Mouse (Mus musculus): ENCODE results near the gene Fam78b. TPM values are rescaled to one million over a fixed set of nuclear protein-coding genes. Genes with fewer than 3 reads are reported as not detected.

Fam78b gene
- polyA plus RNA-seq, 1 experiment from 2014 or later = 0.71 TPM

- ATAC-seq = no peak
- H3K36me3 ChIP-seq (ENCODE audit: control insufficient read depth, insufficient read depth, low read length) = no peaks in the 10 kb centered on the region
- WGBS = 26% methylated on average over 5 of the region's 5 CpGs
- H3K27ac ChIP-seq (ENCODE audit: low read length) = no peak overlapping the region
- no peak overlapping the region for H3K9ac ChIP-seq (ENCODE audit: low read depth, low read length)
- H3K4me1 ChIP-seq (ENCODE audit: control insufficient read depth, insufficient read depth, low read length) = no peaks in the 10 kb centered on the region
- no peaks in the 10 kb centered on the region for H3K27me3 ChIP-seq (replicated peaks; ENCODE audit: control insufficient read depth, insufficient read depth, low read length)
- no peak overlapping the region for H3K4me2 ChIP-seq (ENCODE audit: low read depth, low read length)
- H3K4me3 ChIP-seq (ENCODE audit: low read length) = no peak overlapping the region
- no peaks in the 10 kb centered on the region for H3K9me3 ChIP-seq (ENCODE audit: control insufficient read depth, low read length)
Observed at GRCm38 (mm10) chr1:167079476-167079875, 78.3 kb downstream of the Fam78b start.

GRCm38 (mm10) chr1:167081946-167082345 is 80.7 kb downstream of the Fam78b start:
- Histone ChIP-seq H3K36me3 (ENCODE audit: control insufficient read depth, insufficient read depth, low read length) (no peaks in the 10 kb centered on the region), H3K4me2 (ENCODE audit: low read depth, low read length) (no peak overlapping the region), H3K9ac (ENCODE audit: low read depth, low read length) (no peak overlapping the region), H3K27me3 (replicated peaks; ENCODE audit: control insufficient read depth, insufficient read depth, low read length) (no peaks in the 10 kb centered on the region), H3K9me3 (ENCODE audit: control insufficient read depth, low read length) (no peaks in the 10 kb centered on the region), H3K27ac (ENCODE audit: low read length) (no peak overlapping the region), H3K4me3 (ENCODE audit: low read length) (no peak overlapping the region), H3K4me1 (ENCODE audit: control insufficient read depth, insufficient read depth, low read length) (no peaks in the 10 kb centered on the region)
- 64% methylated on average over 3 of the region's 3 CpGs for WGBS
- ATAC-seq = no peak

GRCm38 (mm10) chr1:167082506-167083100 is 81.4 kb downstream of the Fam78b start:
- Histone ChIP-seq H3K36me3 (ENCODE audit: control insufficient read depth, insufficient read depth, low read length) (no peaks in the 10 kb centered on the region), H3K9ac (ENCODE audit: low read depth, low read length) (no peak overlapping the region), H3K27ac (ENCODE audit: low read length) (no peak overlapping the region), H3K9me3 (ENCODE audit: control insufficient read depth, low read length) (no peaks in the 10 kb centered on the region), H3K4me2 (ENCODE audit: low read depth, low read length) (no peak overlapping the region), H3K27me3 (replicated peaks; ENCODE audit: control insufficient read depth, insufficient read depth, low read length) (no peaks in the 10 kb centered on the region), H3K4me3 (ENCODE audit: low read length) (no peak overlapping the region), H3K4me1 (ENCODE audit: control insufficient read depth, insufficient read depth, low read length) (no peaks in the 10 kb centered on the region)
- no peak for ATAC-seq
- WGBS = 50% methylated on average over 4 of the region's 4 CpGs

GRCm38 (mm10) chr1:167083181-167083580 is 82.0 kb downstream of the Fam78b start:
- Histone ChIP-seq H3K4me1 (ENCODE audit: control insufficient read depth, insufficient read depth, low read length) (no peaks in the 10 kb centered on the region), H3K9me3 (ENCODE audit: control insufficient read depth, low read length) (no peaks in the 10 kb centered on the region), H3K4me2 (ENCODE audit: low read depth, low read length) (no peak overlapping the region), H3K9ac (ENCODE audit: low read depth, low read length) (no peak overlapping the region), H3K27me3 (replicated peaks; ENCODE audit: control insufficient read depth, insufficient read depth, low read length) (no peaks in the 10 kb centered on the region), H3K36me3 (ENCODE audit: control insufficient read depth, insufficient read depth, low read length) (no peaks in the 10 kb centered on the region), H3K27ac (ENCODE audit: low read length) (no peak overlapping the region), H3K4me3 (ENCODE audit: low read length) (no peak overlapping the region)
- WGBS = 85% methylated on average over 2 of the region's 2 CpGs
- no peak for ATAC-seq

- H3K36me3 ChIP-seq (ENCODE audit: control insufficient read depth, insufficient read depth, low read length) = no peaks in the 10 kb centered on the region
- H3K9ac ChIP-seq (ENCODE audit: low read depth, low read length) = no peak overlapping the region
- H3K27ac ChIP-seq (ENCODE audit: low read length) = no peak overlapping the region
- no peaks in the 10 kb centered on the region for H3K9me3 ChIP-seq (ENCODE audit: control insufficient read depth, low read length)
- ATAC-seq = no peak
- H3K27me3 ChIP-seq (replicated peaks; ENCODE audit: control insufficient read depth, insufficient read depth, low read length) = no peaks in the 10 kb centered on the region
- H3K4me2 ChIP-seq (ENCODE audit: low read depth, low read length) = no peak overlapping the region
- H3K4me3 ChIP-seq (ENCODE audit: low read length) = no peak overlapping the region
- H3K4me1 ChIP-seq (ENCODE audit: control insufficient read depth, insufficient read depth, low read length) = no peaks in the 10 kb centered on the region
Observed at GRCm38 (mm10) chr1:167084330-167084729, 83.1 kb downstream of the Fam78b start.

GRCm38 (mm10) chr1:167085461-167085860 is 84.2 kb downstream of the Fam78b start:
- no peak overlapping the region for H3K4me3 ChIP-seq (ENCODE audit: low read length)
- no peak overlapping the region for H3K4me2 ChIP-seq (ENCODE audit: low read depth, low read length)
- 81% methylated on average over 4 of the region's 4 CpGs for WGBS
- no peaks in the 10 kb centered on the region for H3K9me3 ChIP-seq (ENCODE audit: control insufficient read depth, low read length)
- H3K27ac ChIP-seq (ENCODE audit: low read length) = no peak overlapping the region
- H3K27me3 ChIP-seq (replicated peaks; ENCODE audit: control insufficient read depth, insufficient read depth, low read length) = no peaks in the 10 kb centered on the region
- no peaks in the 10 kb centered on the region for H3K4me1 ChIP-seq (ENCODE audit: control insufficient read depth, insufficient read depth, low read length)
- H3K9ac ChIP-seq (ENCODE audit: low read depth, low read length) = no peak overlapping the region
- no peaks in the 10 kb centered on the region for H3K36me3 ChIP-seq (ENCODE audit: control insufficient read depth, insufficient read depth, low read length)
- ATAC-seq = no peak

- 90% methylated on average over 6 of the region's 6 CpGs for WGBS
- no peak for ATAC-seq
- Histone ChIP-seq H3K4me1 (ENCODE audit: control insufficient read depth, insufficient read depth, low read length) (no peaks in the 10 kb centered on the region), H3K4me2 (ENCODE audit: low read depth, low read length) (no peak overlapping the region), H3K9me3 (ENCODE audit: control insufficient read depth, low read length) (no peaks in the 10 kb centered on the region), H3K36me3 (ENCODE audit: control insufficient read depth, insufficient read depth, low read length) (no peaks in the 10 kb centered on the region), H3K27me3 (replicated peaks; ENCODE audit: control insufficient read depth, insufficient read depth, low read length) (no peaks in the 10 kb centered on the region), H3K9ac (ENCODE audit: low read depth, low read length) (no peak overlapping the region), H3K4me3 (ENCODE audit: low read length) (no peak overlapping the region), H3K27ac (ENCODE audit: low read length) (no peak overlapping the region)
Observed at GRCm38 (mm10) chr1:167090466-167090865, 89.2 kb downstream of the Fam78b start.

GRCm38 (mm10) chr1:167093551-167093950 is 92.3 kb downstream of the Fam78b start:
- Histone ChIP-seq H3K4me3 (ENCODE audit: low read length) (no peak overlapping the region), H3K9me3 (ENCODE audit: control insufficient read depth, low read length) (no peaks in the 10 kb centered on the region), H3K27me3 (replicated peaks; ENCODE audit: control insufficient read depth, insufficient read depth, low read length) (no peaks in the 10 kb centered on the region), H3K9ac (ENCODE audit: low read depth, low read length) (no peak overlapping the region), H3K27ac (ENCODE audit: low read length) (no peak overlapping the region), H3K4me1 (ENCODE audit: control insufficient read depth, insufficient read depth, low read length) (no peaks in the 10 kb centered on the region), H3K4me2 (ENCODE audit: low read depth, low read length) (no peak overlapping the region), H3K36me3 (ENCODE audit: control insufficient read depth, insufficient read depth, low read length) (no peaks in the 10 kb centered on the region)
- WGBS = 59% methylated on average over 3 of the region's 3 CpGs
- no peak for ATAC-seq

GRCm38 (mm10) chr1:167094589-167095148 is 93.5 kb downstream of the Fam78b start:
- no peak for ATAC-seq

GRCm38 (mm10) chr1:167098741-167099140 is 97.5 kb downstream of the Fam78b start:
- Histone ChIP-seq H3K4me2 (ENCODE audit: low read depth, low read length) (no peak overlapping the region), H3K27ac (ENCODE audit: low read length) (no peak overlapping the region), H3K9me3 (ENCODE audit: control insufficient read depth, low read length) (no peaks in the 10 kb centered on the region), H3K9ac (ENCODE audit: low read depth, low read length) (no peak overlapping the region), H3K4me1 (ENCODE audit: control insufficient read depth, insufficient read depth, low read length) (no peaks in the 10 kb centered on the region), H3K36me3 (ENCODE audit: control insufficient read depth, insufficient read depth, low read length) (no peaks in the 10 kb centered on the region), H3K27me3 (replicated peaks; ENCODE audit: control insufficient read depth, insufficient read depth, low read length) (no peaks in the 10 kb centered on the region), H3K4me3 (ENCODE audit: low read length) (no peak overlapping the region)
- WGBS = 77% methylated on average over 7 of the region's 7 CpGs
- ATAC-seq = no peak

More at GRCm38 (mm10) chr1:167094589-167095148, 93.5 kb downstream of the Fam78b start:
- H3K9ac ChIP-seq (ENCODE audit: low read depth, low read length) = no peak overlapping the region
- 82% methylated on average over 10 of the region's 10 CpGs for WGBS
- H3K4me3 ChIP-seq (ENCODE audit: low read length) = no peak overlapping the region
- H3K36me3 ChIP-seq (ENCODE audit: control insufficient read depth, insufficient read depth, low read length) = no peaks in the 10 kb centered on the region
- H3K4me1 ChIP-seq (ENCODE audit: control insufficient read depth, insufficient read depth, low read length) = no peaks in the 10 kb centered on the region
- H3K27ac ChIP-seq (ENCODE audit: low read length) = no peak overlapping the region
- H3K27me3 ChIP-seq (replicated peaks; ENCODE audit: control insufficient read depth, insufficient read depth, low read length) = no peaks in the 10 kb centered on the region
- no peak overlapping the region for H3K4me2 ChIP-seq (ENCODE audit: low read depth, low read length)
- H3K9me3 ChIP-seq (ENCODE audit: control insufficient read depth, low read length) = no peaks in the 10 kb centered on the region

All from intestine, embryonic 16.5 days (tissue).